Comparison of ENCODE assay signal across 8 mouse cellular contexts in the genomic region with DNA sequence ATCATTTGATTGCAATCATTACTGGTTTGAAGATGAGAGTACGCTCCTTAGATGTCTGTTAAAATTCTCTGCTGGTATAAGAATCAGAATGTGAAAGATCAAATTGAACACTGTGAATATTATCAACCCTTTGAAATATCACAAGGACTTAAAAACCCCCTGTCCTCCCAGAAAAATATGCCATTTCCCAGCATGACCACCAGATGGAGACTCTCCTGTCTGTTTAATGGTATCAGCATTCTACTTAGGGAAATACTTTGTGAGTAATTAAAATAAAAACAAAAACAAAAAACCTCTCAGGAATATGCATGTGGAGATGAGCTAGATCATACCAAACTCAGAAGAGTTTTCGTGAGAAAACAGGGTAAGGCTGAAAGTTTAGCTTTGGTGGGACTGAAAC. TPM values are rescaled to one million over a fixed set of nuclear protein-coding genes. Genes with fewer than 3 reads are reported as not detected.
DNase-seq lines count a peak whose midpoint lies in the region; ATAC-seq lines count a peak whose summit lies in the region.
"Had no signal": no experiment of that assay in that cellular context is flagged by ENCODE, and none has a peak within 500 bp of the region (broad histone marks: within the 10 kb centered on the region; RNA-seq: fewer than 3 reads in every experiment).

No protein-coding gene starts in this region.

- intact Hi-C loops in heart, postnatal 36 days (cut with DNase I), result loop anchor here (5.0 kb wide), 1 partner anchor 214 kb away; no protein-coding TSS in a partner anchor

- no peak for ATAC-seq in forebrain, embryonic 11.5 days (replicated peaks; ENCODE audit: low FRiP score)

- WGBS in forebrain, embryonic 11.5 days, result 75% methylated on average over 2 of the region's 2 CpGs

- H3K9me3 ChIP-seq in forebrain, embryonic 11.5 days (ENCODE audit: control insufficient read depth, low read length), result no peaks in the 10 kb centered on the region

- H3K27ac ChIP-seq in forebrain, embryonic 11.5 days (ENCODE audit: low read depth, low read length), result no peak overlapping the region

- no peaks in the 10 kb centered on the region for H3K4me1 ChIP-seq in forebrain, embryonic 11.5 days (replicated peaks; ENCODE audit: control insufficient read depth, insufficient read depth, low read length)

- DNase-seq in heart, postnatal 36 days, result peak; percentile 2 to 6
- no peak for DNase-seq in heart, adult 9 months (ENCODE audit: low spot score in 2 of 2)
- peak; percentile 10 for DNase-seq in right cerebral cortex, adult 2 months (ENCODE audit: low spot score in 2 of 2)
- no peak for DNase-seq in right cerebral cortex, adult 18-20 months
- DNase-seq in brain, adult 2 months (ENCODE audit: low read depth, low spot score), result peak; percentile 45
- peak; percentile 1 for DNase-seq in retina, postnatal 1 day
- DNase-seq in forebrain, embryonic 11.5 days (ENCODE audit: low spot score), result no peak

- no peak overlapping the region for H3K4me3 ChIP-seq in forebrain, embryonic 11.5 days (ENCODE audit: low read depth, low read length)
- H3K4me3 ChIP-seq: erythroblast, embryonic 14.5 days had no signal

- H3K9ac ChIP-seq in forebrain, embryonic 11.5 days (ENCODE audit: low read length), result no peak overlapping the region

- H3K4me2 ChIP-seq in forebrain, embryonic 11.5 days (ENCODE audit: low read depth, low read length, severe bottlenecking), result no peak overlapping the region

- H3K27me3 ChIP-seq in forebrain, embryonic 11.5 days (ENCODE audit: control insufficient read depth, insufficient read depth, low read length), result no peaks in the 10 kb centered on the region

- H3K36me3 ChIP-seq in forebrain, embryonic 11.5 days (ENCODE audit: control insufficient read depth, insufficient read depth, low read length), result no peaks in the 10 kb centered on the region

RNA-seq across cellular contexts. Expression of a gene that starts 44.3 kb away (rescaled TPM):
- 10 to 100 TPM; 49.9 to 51.5 TPM for total RNA-seq in heart, postnatal 36 days (2021)
- polyA plus RNA-seq in forebrain, embryonic 11.5 days (2014; fragmentation: Nextera tagmentation; extraction: Ambion mirVana), result 32.2 and 38.4 TPM in 2 replicates

Comparison
In these comparisons a context has a peak if more than half of its experiments do, and no peak if none do; other contexts are left out.
1. DNase-seq: peak in heart, postnatal 36 days (2 of 2), right cerebral cortex, adult 2 months (2 of 2), brain, adult 2 months (single experiment) and retina, postnatal 1 day (single experiment); none in heart, adult 9 months (0 of 2), right cerebral cortex, adult 18-20 months (single experiment) and forebrain, embryonic 11.5 days (single experiment).